In the genomic region with DNA sequence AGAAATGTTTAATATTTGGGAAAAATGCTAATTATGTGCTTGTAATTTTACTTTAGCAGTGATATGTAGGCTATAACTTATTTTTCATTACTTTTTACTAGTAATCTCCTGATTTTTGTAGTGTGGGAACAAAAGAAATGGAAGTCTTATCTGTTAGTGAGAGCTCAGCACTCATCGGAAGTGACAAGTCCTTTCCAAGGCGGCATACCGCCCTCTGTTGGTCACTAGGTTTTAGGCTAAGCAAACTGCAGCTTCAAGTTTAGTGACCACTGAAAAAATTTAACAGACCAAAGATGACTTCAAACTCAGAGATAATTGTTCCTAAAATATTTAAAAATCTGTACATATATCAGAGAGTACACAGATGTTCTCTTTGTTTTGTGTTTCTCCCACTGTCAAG, we compare ENCODE assay signal across 8 mouse cellular contexts.
DNase-seq lines count a peak whose midpoint lies in the region; ATAC-seq lines count a peak whose summit lies in the region.

No protein-coding gene starts in this region.

- peak; percentile 21 to 42 for DNase-seq in urinary bladder, adult 18-20 months (ENCODE audit: low spot score in 2 of 2)
- no peak for DNase-seq in urinary bladder, adult 2 months (ENCODE audit: low spot score)
- peak; percentile 76 for DNase-seq in gastrocnemius, postnatal 14 days
- peak; percentile 31 for DNase-seq in large intestine, adult 2 months (ENCODE audit: low read depth, low spot score)
- DNase-seq in lung, postnatal 10 days = peak; percentile 85
- peak; percentile 76 for DNase-seq in right cerebral cortex, postnatal 14 days

- 19% methylated on average over 3 of the region's 3 CpGs for WGBS in large intestine, adult 2 months

- intact Hi-C loops in gastrocnemius, postnatal 14 days (cut with DNase I; ENCODE audit: low total_unique reads) = no loop called here

- ATAC-seq in common myeloid progenitor, adult 5-6 weeks (replicated peaks; ENCODE audit: low read depth, poor library complexity, severe bottlenecking) = 0 out of 2 replicates have a peak, but pooled peaks have one; percentile 58
- ATAC-seq in megakaryocyte, adult 5-6 weeks (ENCODE audit: poor library complexity, severe bottlenecking) = no peak
